Mouse (Mus musculus): ENCODE data around the gene Abcd1.
"Not testable (repeated sequence)": the region's sequence is repeated elsewhere in the genome, so short reads cannot be mapped to it uniquely, and the experiment has no call there.

Gene Abcd1

DNA sequence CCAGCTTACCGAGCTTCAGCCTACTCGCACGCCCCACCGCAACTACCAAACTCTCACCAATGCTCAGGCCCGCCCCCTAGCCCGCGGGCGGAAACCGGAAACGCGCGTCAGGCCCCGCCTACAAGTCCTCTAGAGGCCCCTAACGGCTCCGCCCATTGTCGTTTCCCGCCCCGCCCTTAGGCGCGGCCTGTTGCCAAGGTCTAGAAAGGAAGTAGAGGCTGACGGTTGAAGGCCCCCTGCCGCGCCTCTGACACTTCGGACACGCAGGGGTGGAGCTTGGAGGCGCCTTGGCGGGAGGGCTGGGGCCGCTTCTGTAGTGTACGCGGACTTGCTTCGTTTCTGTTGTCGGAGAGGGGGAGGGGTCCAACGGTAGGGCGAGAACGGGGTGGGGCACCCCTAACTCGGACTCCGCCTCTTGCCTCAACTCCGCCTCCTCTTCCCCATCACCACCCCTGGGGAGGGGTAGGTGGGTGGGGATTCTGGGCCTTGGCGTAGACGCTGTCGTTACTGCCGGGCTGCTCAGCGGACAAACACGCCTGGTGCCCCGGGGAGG, at the start of gene Abcd1, which contains the start of gene Bcap31:
Gene Abcd1, plus strand, starts transcription at position 489 of the 553 bp plus-strand sequence.
Gene Bcap31, minus strand, starts transcription at position 67 of the 553 bp plus-strand sequence.
- peak; percentile 83 for DNase-seq (ENCODE audit: low spot score)

DNA sequence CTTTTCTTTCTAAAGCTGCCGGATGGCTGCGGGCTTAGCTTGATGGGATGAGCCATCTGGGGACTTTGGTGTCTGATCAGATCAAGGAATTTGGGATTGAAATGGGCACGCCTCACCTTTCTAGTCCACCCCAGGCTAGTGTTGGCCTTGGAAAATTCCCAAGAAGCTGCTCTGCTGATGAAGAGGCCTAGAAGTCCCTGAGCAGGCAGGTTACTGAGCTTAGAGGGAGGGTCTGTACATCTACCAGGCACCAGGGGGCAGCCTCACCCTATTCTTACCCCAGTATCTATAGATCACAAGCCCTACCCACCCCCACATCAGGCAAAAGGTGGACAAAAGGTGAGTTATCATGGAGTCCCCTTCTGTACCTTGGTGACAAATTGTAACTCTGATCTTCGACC, 44.4 kb upstream of the Abcd1 start:
- DNase-seq (ENCODE audit: low spot score), result peak; percentile 46

DNA sequence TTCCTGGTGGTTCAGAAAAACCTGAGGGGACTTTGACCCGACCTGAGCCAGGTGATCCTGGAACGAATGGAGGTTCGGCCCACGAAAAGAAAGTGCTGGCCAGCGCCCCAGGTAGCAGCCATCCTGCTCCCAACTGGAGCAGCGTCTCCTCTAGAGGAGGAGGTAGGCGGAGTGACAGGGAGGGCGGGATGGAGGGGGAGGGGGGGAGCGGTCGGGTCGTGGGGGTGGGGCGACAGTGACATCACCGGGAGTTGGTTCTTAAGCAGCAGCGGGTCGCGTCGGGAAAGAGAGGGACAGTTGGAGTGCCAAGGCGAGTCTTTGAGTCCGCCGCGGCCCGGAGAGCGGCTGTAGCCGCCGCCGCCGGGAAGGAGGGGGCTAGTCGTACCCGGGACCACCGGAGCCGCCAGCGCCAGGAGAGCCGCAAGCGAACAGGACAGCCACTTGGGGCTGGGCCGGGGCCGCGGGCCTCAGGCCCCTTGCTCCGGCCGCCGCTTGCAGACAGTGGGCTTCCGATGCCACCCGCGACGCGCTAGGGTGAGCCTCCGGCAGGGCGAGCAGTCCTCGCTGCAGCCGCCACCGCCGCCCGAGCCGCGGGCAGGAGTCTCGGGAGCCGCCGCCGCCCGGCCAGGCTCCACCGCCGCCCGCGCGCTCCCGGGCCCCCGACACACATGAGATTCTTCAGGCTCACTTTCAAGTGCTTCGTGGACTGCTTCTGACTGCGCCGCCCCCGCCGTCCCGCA, 43.3 kb upstream of the Abcd1 start, which contains the start of gene Slc6a8:
Gene Slc6a8, plus strand, starts transcription at position 272 of the 740 bp plus-strand sequence.
- peak; percentile 66 for DNase-seq (ENCODE audit: low spot score)

DNA sequence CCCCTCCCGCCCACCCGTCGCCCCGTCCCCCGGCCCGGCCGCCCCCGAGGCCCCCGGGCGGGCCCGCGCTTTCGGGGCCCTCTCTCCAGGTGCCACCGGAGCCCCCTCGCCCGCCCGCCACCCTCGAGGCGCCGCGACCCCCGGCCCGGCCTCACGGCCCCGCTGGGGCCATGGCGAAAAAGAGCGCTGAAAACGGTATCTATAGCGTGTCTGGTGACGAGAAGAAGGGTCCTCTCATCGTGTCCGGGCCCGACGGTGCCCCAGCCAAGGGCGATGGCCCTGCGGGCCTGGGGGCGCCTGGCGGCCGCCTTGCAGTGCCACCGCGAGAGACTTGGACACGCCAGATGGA, 42.8 kb upstream of the Abcd1 start:
- DNase-seq (ENCODE audit: low spot score), result no peak

DNA sequence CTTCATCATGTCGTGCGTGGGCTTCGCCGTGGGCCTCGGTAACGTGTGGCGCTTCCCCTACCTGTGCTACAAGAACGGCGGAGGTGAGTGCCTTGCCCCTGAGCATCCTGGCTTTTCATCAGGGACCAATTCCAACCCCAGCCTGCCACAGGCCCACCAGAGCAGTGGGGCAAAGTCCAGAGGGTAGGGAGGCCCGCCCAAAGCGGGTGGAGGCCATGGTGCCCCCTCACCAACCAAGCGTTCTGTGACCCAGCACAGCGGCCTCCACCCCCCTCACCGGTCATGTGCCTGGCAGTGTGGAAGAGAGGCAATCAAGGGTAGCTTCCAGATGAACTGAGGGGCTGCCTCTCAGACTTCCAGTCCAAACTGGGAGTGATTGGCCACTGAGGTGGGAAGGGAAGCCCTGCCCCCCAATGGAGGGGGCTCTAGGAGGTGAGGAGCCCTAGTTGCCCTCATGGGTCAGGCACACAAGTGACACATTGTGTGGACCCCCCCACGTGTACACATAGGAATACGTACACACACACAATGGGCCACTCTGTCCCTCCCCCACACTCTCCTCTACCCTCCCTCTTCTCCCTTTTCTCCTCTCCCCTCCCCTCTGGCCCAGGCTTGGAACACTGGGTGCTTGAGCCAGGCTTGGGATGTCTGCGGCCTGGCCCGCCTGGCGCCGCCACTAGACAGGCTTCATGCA, 42.3 kb upstream of the Abcd1 start:
- DNase-seq (ENCODE audit: low spot score), result no peak

DNA sequence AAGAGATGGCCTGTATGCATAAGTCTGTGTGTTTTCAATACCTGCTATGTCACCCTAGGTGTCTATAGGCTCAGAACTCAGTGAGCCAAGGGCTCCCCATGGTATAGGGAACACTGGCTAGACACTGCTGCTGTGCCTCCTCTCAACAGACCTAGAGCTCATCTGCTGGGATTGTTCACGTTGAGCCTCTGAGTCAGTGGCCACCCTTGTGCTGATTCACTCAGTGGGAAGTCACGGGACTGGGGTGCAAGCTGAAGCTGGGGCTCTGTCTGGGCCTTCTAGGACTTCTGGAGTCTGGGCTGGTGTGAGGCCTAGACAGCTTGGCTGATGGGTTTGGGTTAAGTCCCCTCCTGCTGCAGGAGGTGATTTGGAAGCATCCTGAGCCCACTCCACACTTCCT, 41.2 kb upstream of the Abcd1 start:
- DNase-seq (ENCODE audit: low spot score), result no peak

DNA sequence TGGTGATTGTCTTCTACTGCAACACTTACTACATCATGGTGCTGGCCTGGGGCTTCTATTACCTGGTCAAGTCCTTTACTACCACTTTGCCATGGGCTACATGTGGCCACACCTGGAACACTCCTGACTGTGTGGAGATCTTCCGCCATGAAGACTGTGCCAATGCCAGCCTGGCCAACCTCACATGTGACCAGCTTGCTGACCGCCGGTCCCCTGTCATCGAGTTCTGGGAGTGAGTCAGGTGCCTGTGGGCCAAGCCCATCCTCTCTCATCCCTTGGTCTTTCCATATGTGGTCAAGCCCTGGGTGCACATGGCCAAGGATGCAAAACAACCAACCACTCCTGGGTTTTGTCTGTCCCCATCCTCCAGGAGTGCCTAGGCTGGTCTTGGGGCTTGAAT, 39.7 kb upstream of the Abcd1 start:
- no peak for DNase-seq (ENCODE audit: low spot score)

DNA sequence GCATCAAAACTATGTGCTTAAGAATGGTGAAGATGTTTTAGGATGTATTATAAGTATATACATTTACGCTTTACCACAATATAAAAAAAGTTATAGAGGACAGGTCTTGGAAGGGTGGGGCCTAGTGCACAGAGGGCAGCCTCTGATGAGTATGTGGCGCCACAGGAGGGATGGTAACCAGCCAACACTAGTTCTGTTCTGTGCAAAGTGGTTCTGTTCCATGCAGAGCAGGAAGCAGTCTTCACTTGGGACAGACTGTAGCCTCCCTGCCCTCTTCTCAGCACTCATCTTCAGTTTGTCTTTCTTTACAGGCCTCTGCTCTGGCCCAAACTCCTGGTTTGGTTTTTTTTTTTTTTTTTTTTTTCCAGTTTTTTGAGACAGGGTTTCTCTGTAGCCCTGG, 32.2 kb upstream of the Abcd1 start:
- no peak for DNase-seq (ENCODE audit: low spot score)

DNA sequence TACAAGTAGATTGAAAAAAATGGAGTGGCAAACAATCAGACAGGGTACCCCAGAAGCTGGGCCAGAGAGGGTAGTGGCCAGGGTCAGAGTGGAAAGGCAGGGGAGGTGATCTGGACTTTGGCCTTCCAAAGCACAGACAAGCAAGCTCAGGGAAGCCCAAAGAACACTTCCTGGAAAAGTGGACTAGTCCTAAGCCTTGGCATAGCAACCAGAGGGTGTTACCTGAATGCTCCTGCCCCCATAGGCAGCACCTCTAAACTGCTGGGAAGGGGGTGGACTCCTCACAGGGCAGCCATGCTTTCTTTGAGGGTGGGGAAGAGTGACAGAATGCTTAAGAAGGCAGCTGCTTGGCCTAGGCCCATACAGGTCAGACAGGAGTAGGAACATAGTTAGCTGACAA, 31.4 kb upstream of the Abcd1 start:
- no peak for DNase-seq (ENCODE audit: low spot score)

DNA sequence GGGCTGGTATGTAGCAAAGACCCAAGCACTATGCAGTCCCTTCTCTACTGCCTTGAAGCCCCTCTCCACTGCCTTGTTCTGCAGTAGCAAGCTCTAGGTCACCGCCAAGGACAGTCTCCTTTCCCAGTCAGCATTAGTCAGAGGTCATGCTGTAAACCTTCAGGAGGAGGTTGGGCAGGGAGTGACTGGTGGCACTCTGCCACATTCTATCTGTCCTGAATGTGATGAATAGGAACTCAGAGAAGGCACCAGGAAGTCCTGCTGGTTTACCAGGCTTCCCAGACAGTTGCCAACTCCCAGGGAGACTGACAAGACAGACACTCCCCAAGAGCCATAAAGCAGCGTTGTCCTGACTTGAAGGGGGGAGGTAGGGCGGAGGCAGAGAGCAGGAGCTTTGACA, 30.8 kb upstream of the Abcd1 start:
- DNase-seq (ENCODE audit: low spot score), result no peak

DNA sequence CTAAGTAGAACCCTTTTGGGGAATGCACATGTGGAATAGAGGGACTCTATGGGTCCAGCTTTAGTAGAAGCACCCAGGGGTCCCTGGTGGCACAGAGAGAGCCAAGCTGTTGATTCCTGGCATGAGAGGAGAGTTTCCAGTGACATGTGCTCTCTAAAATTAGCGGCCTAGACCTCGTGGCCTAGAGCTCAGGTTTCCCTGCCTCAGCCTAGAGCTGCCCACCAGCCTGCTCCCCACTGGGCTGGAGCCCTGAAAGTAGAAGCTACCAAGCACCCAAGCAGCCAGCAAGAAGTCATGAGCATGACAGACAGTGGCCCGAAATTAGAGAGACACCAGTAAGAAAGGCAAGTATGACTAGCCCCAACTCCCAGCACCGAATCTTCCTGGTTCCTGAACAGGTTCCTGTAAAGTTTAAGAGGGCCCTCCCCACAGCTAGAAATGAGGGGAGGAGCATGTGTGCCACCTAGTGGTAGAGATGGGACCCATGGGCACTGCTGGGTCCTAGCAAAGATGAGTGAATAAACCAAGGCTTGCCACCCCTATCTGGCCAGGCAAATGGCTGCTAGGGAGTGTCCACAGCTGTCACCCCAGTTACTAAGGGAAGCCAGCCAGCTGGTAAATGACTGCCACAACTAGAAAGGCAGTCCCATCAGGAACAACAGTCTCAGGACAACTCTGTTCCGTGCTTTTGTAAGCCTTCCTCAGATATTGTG, 25.3 kb upstream of the Abcd1 start:
- no peak for DNase-seq (ENCODE audit: low spot score)

DNA sequence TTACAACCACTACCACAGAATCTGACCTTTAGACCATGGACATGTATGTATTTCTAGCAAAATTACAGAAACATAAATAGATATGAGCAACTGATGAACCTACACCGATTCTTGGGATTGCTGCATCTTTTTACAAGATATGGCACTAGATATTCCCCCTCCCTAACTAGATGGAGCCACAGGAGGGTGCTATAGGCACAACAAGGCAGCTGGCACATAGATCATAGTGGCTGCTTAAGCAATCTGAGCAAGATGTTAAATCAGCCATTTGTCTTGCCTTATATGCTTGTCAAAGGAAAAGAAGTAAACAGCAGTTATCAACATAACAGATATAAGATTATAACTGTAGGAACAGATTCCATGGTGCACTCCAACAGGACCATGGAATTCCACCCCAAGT, 15.9 kb upstream of the Abcd1 start:
- no peak for DNase-seq (ENCODE audit: low spot score)

DNA sequence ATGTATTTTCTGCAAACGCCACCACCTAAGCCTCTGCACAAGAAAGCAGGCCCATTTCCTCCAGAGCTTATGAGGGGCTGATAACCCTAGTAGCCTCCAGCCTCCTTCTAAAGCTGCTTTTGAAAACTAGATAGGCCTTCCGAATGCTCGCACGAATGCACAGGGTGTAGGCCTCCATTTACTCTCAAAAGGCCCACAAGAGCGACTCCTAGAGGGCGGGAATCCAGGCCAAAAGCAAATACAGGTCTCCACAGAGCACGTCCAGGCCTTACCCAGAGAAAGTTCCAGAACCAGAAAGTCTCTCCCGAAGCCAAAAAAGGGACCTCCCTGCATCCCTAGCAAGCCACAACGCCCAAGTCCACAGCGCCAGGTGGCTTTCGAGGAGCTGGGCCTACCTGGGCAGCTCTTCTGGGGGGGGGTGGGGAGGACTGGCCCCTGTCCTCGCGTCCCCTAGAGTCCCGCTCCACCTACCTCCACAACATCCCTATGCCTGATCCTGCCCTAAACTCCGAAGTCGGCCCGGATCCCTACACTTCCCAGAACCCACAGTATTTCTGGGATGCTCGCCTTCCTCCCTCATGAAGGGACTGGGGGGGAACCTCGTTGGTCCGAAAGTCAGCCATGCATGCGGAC, 805 bp upstream of the Abcd1 start:
- DNase-seq (ENCODE audit: low spot score), result peak; percentile 13

DNA sequence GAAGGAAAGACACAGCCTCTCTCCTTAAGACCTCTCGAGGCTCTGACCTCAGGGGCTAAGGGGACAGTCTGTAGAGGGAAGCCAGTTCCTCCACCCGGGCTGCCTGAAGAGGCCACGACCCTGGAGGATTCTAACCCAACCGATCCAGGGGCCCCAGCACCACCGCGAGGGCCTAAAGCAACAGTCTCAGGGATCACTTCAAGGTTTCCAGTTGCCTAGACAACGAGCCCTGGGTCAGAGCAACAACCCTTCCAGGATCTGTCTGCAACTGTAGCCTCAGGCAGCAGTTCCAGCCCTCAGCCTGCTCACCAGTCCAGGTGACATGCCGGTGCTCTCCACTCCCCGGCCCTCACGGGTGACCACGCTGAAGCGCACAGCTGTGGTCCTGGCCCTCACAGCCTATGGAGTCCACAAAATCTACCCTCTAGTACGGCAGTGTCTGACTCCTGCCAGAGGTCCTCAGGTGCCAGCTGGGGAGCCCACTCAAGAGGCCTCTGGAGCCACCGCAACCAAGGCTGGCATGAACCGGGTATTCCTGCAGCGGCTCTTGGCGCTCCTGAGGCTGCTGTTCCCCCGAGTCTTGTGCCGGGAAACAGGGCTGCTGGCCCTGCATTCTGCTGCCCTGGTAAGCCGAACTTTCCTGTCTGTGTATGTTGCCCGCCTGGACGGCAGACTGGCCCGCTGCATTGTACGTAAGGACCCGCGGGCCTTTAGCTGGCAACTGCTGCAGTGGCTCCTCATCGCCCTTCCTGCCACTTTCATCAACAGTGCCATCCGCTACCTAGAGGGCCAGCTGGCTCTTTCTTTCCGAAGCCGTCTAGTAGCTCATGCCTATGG, 530 bp downstream of the Abcd1 start:
- peak; percentile 6 for DNase-seq (ENCODE audit: low spot score)

DNA sequence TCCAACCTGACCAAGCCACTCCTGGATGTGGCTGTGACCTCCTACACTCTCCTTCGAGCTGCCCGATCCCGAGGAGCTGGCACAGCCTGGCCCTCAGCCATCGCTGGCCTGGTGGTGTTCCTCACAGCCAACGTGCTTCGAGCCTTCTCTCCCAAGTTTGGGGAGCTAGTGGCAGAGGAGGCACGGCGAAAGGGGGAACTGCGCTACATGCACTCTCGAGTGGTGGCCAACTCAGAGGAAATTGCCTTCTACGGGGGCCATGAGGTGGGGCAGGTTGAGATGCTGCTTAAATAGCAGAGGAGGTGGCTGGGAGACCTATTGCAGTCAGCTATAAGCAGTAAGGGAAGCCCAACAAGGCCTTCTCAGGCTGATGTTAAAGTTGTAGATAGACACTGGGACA, 1.3 kb downstream of the Abcd1 start:
- no peak for DNase-seq (ENCODE audit: low spot score)

DNA sequence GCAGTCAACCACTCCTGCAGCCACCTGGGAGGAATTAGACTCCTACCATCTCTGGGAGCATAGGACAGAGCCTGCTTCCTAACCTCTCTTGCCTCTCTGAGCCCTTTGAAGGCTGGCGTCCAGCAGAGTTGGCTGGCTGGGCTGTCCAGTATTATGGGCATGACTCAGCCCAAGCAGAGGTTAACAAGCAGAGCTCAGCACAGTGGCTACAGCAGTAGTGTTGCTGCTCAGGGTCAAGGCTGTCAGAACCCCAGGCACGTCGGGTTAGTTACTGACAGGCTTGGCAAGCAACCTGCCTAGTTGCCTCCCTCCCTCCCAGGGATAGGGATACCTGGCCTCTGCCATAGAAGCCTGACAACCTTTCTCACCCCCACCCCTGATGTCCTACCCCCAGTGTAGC, 1.9 kb downstream of the Abcd1 start:
- no peak for DNase-seq (ENCODE audit: low spot score)

DNA sequence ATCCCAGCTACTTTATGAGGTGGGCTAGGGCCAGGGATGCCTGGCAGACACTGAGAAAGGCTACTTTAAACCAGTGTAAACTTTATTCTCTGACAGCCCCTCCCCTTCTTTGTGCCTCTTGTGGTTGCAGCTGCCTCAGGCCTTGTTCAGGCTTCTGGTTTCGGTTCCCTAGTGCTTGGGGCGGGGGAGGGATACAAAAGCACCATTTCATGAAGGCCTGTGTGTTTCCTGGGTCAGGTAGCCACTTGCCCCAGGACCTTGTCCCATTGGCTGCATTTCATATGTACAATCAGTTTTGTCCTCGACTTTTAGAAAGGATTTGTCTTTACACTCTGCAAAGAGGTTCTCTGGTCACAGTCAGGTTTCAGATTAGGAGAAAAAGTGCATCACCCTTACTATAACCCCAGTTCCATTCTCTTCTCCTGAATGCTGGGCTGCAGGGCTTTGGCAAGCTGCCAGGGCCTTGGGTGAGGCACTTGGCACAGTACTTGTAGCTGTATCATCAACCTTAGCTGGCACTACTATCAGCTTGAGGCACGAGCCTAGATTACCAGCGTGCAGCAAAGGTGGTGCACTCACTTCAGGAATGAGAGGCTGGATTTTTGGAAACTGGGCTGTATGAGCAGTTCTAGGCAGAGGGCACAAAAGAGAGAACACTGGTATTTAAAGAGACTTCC, 2.4 kb downstream of the Abcd1 start:
- peak; percentile 38 for DNase-seq (ENCODE audit: low spot score)

DNA sequence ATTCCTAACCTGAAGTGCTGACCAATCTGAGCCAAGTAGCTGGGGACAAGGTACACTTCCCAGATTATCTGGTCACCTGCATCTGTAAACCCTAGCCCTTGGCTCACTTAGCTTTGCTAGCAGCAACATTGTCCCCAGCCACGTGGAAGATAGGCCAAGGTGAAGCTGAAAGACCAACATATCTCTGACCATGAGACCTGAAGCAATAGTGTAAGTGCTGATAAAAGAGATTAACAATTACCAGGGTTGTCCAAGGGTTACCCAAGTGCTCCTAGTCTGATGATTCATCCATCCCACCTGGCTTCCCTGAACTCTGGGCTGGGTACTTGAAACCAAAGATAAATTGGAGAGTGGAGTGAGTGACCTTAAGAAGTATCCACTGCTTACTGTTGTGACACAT, 14.5 kb downstream of the Abcd1 start:
- no peak for DNase-seq (ENCODE audit: low spot score)

DNA sequence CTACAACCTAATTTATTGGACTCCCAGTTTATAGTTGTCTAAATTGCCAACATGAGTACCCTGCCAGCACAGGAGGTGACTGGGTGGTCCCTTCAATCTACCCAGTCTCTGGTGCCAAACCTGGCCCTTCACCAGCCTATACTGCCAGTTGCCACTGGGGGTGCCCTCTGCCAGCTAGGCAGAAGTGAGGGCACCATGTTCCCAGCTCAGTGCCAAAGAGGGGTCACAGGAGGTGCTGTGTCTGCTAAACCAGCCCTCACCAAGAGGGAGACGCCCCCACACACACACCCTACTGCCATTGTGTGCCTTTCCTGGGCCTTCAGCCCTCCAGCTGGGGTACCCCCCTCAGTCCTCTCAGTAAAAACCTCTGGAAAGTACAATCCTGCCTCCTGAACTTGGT, 21.8 kb downstream of the Abcd1 start:
- DNase-seq (ENCODE audit: low spot score), result no peak

DNA sequence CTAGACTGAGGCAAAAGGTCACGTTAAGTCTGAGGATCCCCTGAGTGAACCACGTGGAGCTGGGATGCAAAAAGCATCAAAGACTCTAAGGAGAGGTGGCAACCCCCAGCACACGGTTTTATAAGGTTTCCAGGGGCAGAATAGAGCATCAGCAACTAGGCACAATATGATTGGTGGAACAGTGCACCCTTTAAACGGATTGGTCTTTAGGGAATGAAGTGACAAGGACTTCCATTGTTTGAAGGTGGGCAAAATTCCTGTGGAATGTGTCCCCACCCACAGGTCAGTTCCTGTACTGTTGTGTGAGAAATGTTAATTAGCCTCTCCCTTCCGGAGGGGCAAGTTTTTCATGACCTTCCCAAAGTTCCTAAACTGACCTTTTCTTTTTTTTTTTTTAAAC, 22.8 kb downstream of the Abcd1 start:
- no peak for DNase-seq (ENCODE audit: low spot score)

DNA sequence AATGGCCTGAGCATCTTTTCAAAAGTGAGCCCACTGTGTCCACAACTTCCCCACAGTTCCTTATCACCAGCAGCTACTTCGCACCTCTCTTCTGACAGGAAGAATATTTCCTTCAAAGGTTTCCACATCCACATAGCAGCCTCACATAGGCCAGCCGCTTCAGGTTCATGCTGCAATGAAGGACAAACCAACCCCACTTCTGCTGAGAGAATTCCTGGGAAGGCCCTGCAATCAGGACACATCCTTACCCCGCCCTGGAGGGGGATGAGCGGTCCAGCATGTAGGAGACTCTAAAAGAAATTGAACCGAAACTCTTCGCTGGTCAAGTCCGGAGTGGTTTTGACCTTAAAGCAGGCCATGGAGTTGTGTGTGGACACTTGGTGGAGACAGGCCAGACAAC, 23.4 kb downstream of the Abcd1 start:
- DNase-seq (ENCODE audit: low spot score), result not testable (repeated sequence)

Data from urinary bladder, postnatal 25 days (tissue).